Mouse (Mus musculus): ENCODE results near the gene Fam81b.

DNA sequence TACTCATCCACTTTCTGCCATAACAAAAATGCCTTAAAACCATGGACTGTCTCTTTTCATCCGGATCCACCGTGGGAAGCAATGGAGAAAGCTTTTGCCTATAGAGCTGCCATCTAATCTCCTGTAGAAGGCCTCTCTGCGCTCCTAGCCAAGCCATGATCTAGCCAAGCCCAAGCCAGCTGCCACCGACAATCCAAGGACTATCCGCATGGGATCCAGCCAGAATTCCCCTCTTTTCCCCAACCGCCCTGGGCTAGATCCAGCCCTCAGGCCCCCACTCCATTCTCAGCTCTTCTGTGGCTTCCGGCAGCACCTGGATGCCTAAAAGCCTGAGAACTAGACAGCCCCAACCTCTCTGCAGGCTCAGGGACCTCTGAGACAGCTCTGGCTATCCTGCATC, 6.7 kb upstream of the Fam81b start:
- TF ChIP-seq POLR2A (IDR thresholded peaks at IDR 0.05; ENCODE audit: borderline replicate concordance, extremely low read depth, insufficient read depth, insufficient read length, poor library complexity, severe bottlenecking) (no peak), CTCF (IDR thresholded peaks at IDR 0.05; ENCODE audit: borderline replicate concordance, extremely low read depth, insufficient read depth, insufficient read length) (no peak)
